Mouse (Mus musculus) B cell, adult 2 months (primary cell): ENCODE results near the gene Dusp16.
A peak's percentile ranks its signal among the peaks of the same experiment; 100 is the strongest.

Experiments used
- DNase-seq, 2 experiments: peaks; one replicate each; pipeline ENCODE4 v3.0.0; 2022

Dusp16 gene

GRCm38 (mm10) chr6:134792141-134793045, at the start of gene Dusp16:
Gene Dusp16 (minus strand): TSS chr6:134792625.
- peak; percentile 83 to 87 for DNase-seq

- DNase-seq = no peak
These were observed 47.9 kb upstream of the Dusp16 start for GRCm38 (mm10) chr6:134840346-134840745.

GRCm38 (mm10) chr6:134838111-134838510, 45.7 kb upstream of the Dusp16 start:
- DNase-seq = no peak

GRCm38 (mm10) chr6:134834585-134835251, 42.3 kb upstream of the Dusp16 start:
- DNase-seq = no peak

- DNase-seq = no peak
These were observed 38.4 kb upstream of the Dusp16 start for GRCm38 (mm10) chr6:134830776-134831175.

GRCm38 (mm10) chr6:134829786-134830700, 37.6 kb upstream of the Dusp16 start, which contains the start of gene Crebl2:
Gene Crebl2 (plus strand): TSS chr6:134830154.
- DNase-seq = peak; percentile 98

GRCm38 (mm10) chr6:134822844-134823243, 30.4 kb upstream of the Dusp16 start:
- DNase-seq = peak; percentile 60

GRCm38 (mm10) chr6:134820411-134820810, 28.0 kb upstream of the Dusp16 start:
- DNase-seq = no peak

GRCm38 (mm10) chr6:134819741-134820140, 27.3 kb upstream of the Dusp16 start:
- no peak for DNase-seq

GRCm38 (mm10) chr6:134817051-134817928, 24.9 kb upstream of the Dusp16 start:
- DNase-seq = no peak

GRCm38 (mm10) chr6:134813066-134813465, 20.6 kb upstream of the Dusp16 start:
- no peak for DNase-seq

GRCm38 (mm10) chr6:134807794-134808193, 15.4 kb upstream of the Dusp16 start:
- no peak for DNase-seq

GRCm38 (mm10) chr6:134807091-134807490, 14.7 kb upstream of the Dusp16 start:
- DNase-seq = no peak

GRCm38 (mm10) chr6:134806130-134806529, 13.7 kb upstream of the Dusp16 start:
- DNase-seq = no peak

GRCm38 (mm10) chr6:134804736-134805277, 12.4 kb upstream of the Dusp16 start:
- DNase-seq = no peak

- DNase-seq = peak; percentile 47 to 49
These were observed 10.2 kb upstream of the Dusp16 start for GRCm38 (mm10) chr6:134802641-134803043.

GRCm38 (mm10) chr6:134801483-134801882, 9.1 kb upstream of the Dusp16 start:
- DNase-seq = no peak

- peak; percentile 16 to 35 for DNase-seq
These were observed 3.9 kb upstream of the Dusp16 start for GRCm38 (mm10) chr6:134796297-134796696.

- peak; percentile 83 to 84 for DNase-seq
These were observed 1.6 kb upstream of the Dusp16 start for GRCm38 (mm10) chr6:134793911-134794520.

- DNase-seq = peak in 1 of 2 experiments; percentile 9
These were observed 801 bp upstream of the Dusp16 start for GRCm38 (mm10) chr6:134793046-134793806.
